Mouse (Mus musculus): Measurements from ENCODE around the gene Mrpl1.

DNA sequence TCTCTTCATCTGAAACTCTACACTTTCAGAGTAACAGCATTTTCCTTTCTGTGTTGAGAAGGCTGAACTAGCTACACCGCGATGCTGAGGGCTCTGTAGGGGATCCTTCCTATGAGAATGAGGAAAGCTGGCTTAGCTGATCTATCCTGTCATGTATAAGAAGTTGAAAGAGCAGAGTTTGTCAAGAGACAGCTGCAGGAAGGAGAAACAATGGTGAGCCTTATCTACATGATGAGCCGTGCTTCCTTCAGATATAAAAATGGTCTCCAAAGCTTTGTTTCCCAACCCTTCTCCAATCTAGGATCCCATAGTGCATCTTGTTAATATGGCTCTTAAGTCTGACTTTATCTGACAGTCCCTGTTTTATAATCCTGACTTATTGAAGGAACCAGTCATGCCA is 38.9 kb upstream of the Mrpl1 start:
- TF ChIP-seq CTCF (IDR thresholded peaks at IDR 0.05; ENCODE audit: borderline replicate concordance, insufficient read depth, low read length) = no peak
- TF ChIP-seq POLR2A (IDR thresholded peaks at IDR 0.05; ENCODE audit: low read depth, low read length) = no peak
